Comparison of ENCODE assay signal across 10 mouse cellular contexts in genomic region chr13:89334494-89334893, GRCm38 (mm10).
DNase-seq lines count a peak whose midpoint lies in the region; ATAC-seq lines count a peak whose summit lies in the region.
"Had no signal": no experiment of that assay in that cellular context is flagged by ENCODE, and none has a peak within 500 bp of the region (broad histone marks: within the 10 kb centered on the region; RNA-seq: fewer than 3 reads in every experiment).

No protein-coding gene starts in this region.

- H3K4me1 ChIP-seq in hindbrain, embryonic 14.5 days (replicated peaks; ENCODE audit: control insufficient read depth, insufficient read depth, low read length): 0 out of 2 replicates have a peak, but pooled peaks cover 3% of the 10 kb centered on the region
- H3K4me1 ChIP-seq: megakaryocyte, embryonic 14.5 days had no signal

- H3K27me3 ChIP-seq in hindbrain, embryonic 14.5 days (ENCODE audit: control insufficient read depth, insufficient read depth, low read length): no peaks in the 10 kb centered on the region
- H3K27me3 ChIP-seq: heart, embryonic 15.5 days; megakaryocyte, embryonic 14.5 days had no signal

- no peak overlapping the region for H3K27ac ChIP-seq in hindbrain, embryonic 14.5 days
- H3K27ac ChIP-seq: heart, embryonic 15.5 days had no signal

- no peak overlapping the region for H3K9ac ChIP-seq in hindbrain, embryonic 14.5 days
- H3K9ac ChIP-seq: heart, embryonic 15.5 days had no signal

- H3K9me3 ChIP-seq in hindbrain, embryonic 14.5 days (ENCODE audit: control insufficient read depth, low read length): no peaks in the 10 kb centered on the region
- H3K9me3 ChIP-seq: heart, embryonic 15.5 days; megakaryocyte, embryonic 14.5 days had no signal

- DNase-seq in cerebellum, adult 9-10 months: peak; percentile 1
- DNase-seq in cerebellum, adult 8-10 months: no peak
- peak; percentile 19 for DNase-seq in right cerebral cortex, adult 18-20 months
- no peak for DNase-seq in right cerebral cortex, postnatal 4 days
- DNase-seq in hindbrain, embryonic 14.5 days (ENCODE audit: low spot score): peak; percentile 51
- DNase-seq in yolk sac, embryonic 10.5 days (ENCODE audit: low spot score): peak; percentile 28
- no peak for DNase-seq in spleen, postnatal 14 days (ENCODE audit: low spot score in 2 of 2)
- no peak for DNase-seq in ovary, adult 18-20 months (ENCODE audit: low spot score)

- no peak overlapping the region for H3K4me3 ChIP-seq in hindbrain, embryonic 14.5 days (replicated peaks; ENCODE audit: low read length)
- H3K4me3 ChIP-seq: heart, embryonic 15.5 days; megakaryocyte, embryonic 14.5 days had no signal

- 67% methylated on average over 1 of the region's 1 CpGs for WGBS in hindbrain, embryonic 14.5 days

- ATAC-seq in hindbrain, embryonic 14.5 days (ENCODE audit: low FRiP score): no peak

- no peaks in the 10 kb centered on the region for H3K36me3 ChIP-seq in hindbrain, embryonic 14.5 days (replicated peaks; ENCODE audit: control insufficient read depth, insufficient read depth)
- H3K36me3 ChIP-seq: heart, embryonic 15.5 days had no signal

- no peak overlapping the region for H3K4me2 ChIP-seq in hindbrain, embryonic 14.5 days (replicated peaks)
- H3K4me2 ChIP-seq: heart, embryonic 15.5 days had no signal

Comparison
In these comparisons a context has a peak if more than half of its experiments do, and no peak if none do; other contexts are left out.
1. DNase-seq: peak in cerebellum, adult 9-10 months (single experiment), right cerebral cortex, adult 18-20 months (single experiment), hindbrain, embryonic 14.5 days (single experiment) and yolk sac, embryonic 10.5 days (single experiment); none in cerebellum, adult 8-10 months (single experiment), right cerebral cortex, postnatal 4 days (single experiment), spleen, postnatal 14 days (0 of 2) and ovary, adult 18-20 months (single experiment).